Mouse (Mus musculus): Measurements from ENCODE around the gene Dact1.

- TF ChIP-seq CTCF (IDR thresholded peaks at IDR 0.05; ENCODE audit: insufficient read depth, low read length) (no peak), POLR2A (IDR thresholded peaks at IDR 0.05; ENCODE audit: borderline replicate concordance, extremely low read depth, low read depth, low read length) (no peak)
These were observed 19.2 kb upstream of the Dact1 start for GRCm38 (mm10) chr12:71290460-71290859.

Measured in lung, adult 2 months (tissue).